Mouse (Mus musculus) midbrain, embryonic 14.5 days (tissue): ENCODE results near the gene Gm14326. TPM values are rescaled to one million over a fixed set of nuclear protein-coding genes. Genes with fewer than 3 reads are reported as not detected.
"Not testable (repeated sequence)": the region's sequence is repeated elsewhere in the genome, so short reads cannot be mapped to it uniquely, and the experiment has no call there.

Experiments used
- ATAC-seq: fragments of 200-750 bp; cut with Nextera tagmentation; 2 replicates; pipeline ENCODE4 v1.8.0; 2017; ENCODE audit warnings: moderate number of reproducible peaks, moderate library complexity; ENCODE audit not compliant: low FRiP score, low TSS enrichment
- DNase-seq: peaks from one replicate; pipeline ENCODE4 v3.0.0-alpha.2; 2015
- H3K27ac ChIP-seq: fragments of 300-500 bp; sonication (generic); replicated peaks from 2 replicates; pipeline ENCODE4 v1.5.1; 2014; ENCODE audit warnings: mild to moderate bottlenecking, low read depth, low read length, moderate library complexity
- H3K27me3 ChIP-seq: fragments of 300-500 bp; sonication (generic); 2 replicates; pipeline ENCODE4 v1.6.1; 2014; ENCODE audit warnings: low read length, control low read depth, mixed read lengths; ENCODE audit not compliant: control insufficient read depth, insufficient read depth
- H3K36me3 ChIP-seq: fragments of 300-500 bp; sonication (generic); 2 replicates; pipeline ENCODE4 v1.6.1; 2014; ENCODE audit warnings: low read length, control low read depth; ENCODE audit not compliant: control insufficient read depth, insufficient read depth
- H3K4me1 ChIP-seq: fragments of 300-500 bp; sonication (generic); 2 replicates; pipeline ENCODE4 v1.6.1; 2014; ENCODE audit warnings: mild to moderate bottlenecking, antibody characterized with exemption, low read length, control low read depth; ENCODE audit not compliant: control insufficient read depth, insufficient read depth
- H3K4me2 ChIP-seq: fragments of 300-500 bp; sonication (generic); 2 replicates; pipeline ENCODE4 v1.6.1; 2014; ENCODE audit warnings: mild to moderate bottlenecking, low read length, moderate library complexity
- H3K4me3 ChIP-seq: fragments of 300-500 bp; sonication (generic); replicated peaks from 2 replicates; pipeline ENCODE4 v1.5.1; 2014; ENCODE audit warnings: low read depth, low read length
- H3K9ac ChIP-seq: fragments of 300-500 bp; sonication (generic); replicated peaks from 2 replicates; pipeline ENCODE4 v1.6.1; 2014; ENCODE audit warnings: mild to moderate bottlenecking, low read length, moderate library complexity
- H3K9me3 ChIP-seq: fragments of 300-500 bp; sonication (generic); 2 replicates; pipeline ENCODE4 v1.6.1; 2016; ENCODE audit warnings: low read length, control low read depth, mixed read lengths; ENCODE audit not compliant: control insufficient read depth
- WGBS: fragments of 180-500 bp; shearing (Covaris S2); extraction: QIAGEN DNeasy Blood & Tissue Kit; methylation state at CpG from one replicate; pipeline ENCODE4 v1.1.7; 2014; 5-methylcytosine and 5-hydroxymethylcytosine counted together
- polyA plus RNA-seq: library from polyadenylated mRNA; unstranded; fragments of >200 nt; fragmentation: Nextera tagmentation; extraction: Ambion mirVana; gene quantifications from 2 replicates; pipeline ENCODE4 v1.2.1, GENCODE M21; 2014

Gm14326 gene
- 15.3 and 17.5 TPM in 2 replicates for polyA plus RNA-seq

DNA sequence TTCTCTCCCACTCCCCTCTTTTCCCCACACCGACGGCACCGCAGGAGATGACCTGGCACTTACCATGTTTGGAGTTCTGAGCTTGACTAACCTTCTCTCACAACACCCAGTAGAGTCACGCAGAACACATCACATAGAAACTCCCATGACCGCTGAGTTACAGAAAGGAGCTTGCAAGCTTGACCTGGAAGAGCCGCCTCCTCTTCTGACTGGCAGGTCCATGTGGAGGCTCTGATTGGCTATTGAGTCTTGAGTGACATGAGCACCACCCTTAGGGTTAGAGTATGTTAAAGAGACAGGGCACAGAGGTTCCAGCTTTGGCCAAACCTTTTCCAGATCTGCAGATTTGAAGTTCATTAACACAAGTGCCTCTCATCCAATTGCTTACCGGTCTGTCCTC lies at the start of gene Gm14326:
TSS of gene Gm14326 (minus strand) at position 153 of the 400 bp plus-strand sequence.
- H3K4me3 ChIP-seq: peak within 1 kb of the TSS; percentile 38
- not testable (repeated sequence) for ATAC-seq, H3K9me3 ChIP-seq, H3K27ac ChIP-seq, H3K27me3 ChIP-seq, H3K9ac ChIP-seq, H3K36me3 ChIP-seq, H3K4me1 ChIP-seq
- WGBS: 0% methylated on average over 4 of the region's 7 CpGs
- H3K4me2 ChIP-seq: peak within 1 kb of the TSS; percentile 43
- DNase-seq: peak; percentile 42

DNA sequence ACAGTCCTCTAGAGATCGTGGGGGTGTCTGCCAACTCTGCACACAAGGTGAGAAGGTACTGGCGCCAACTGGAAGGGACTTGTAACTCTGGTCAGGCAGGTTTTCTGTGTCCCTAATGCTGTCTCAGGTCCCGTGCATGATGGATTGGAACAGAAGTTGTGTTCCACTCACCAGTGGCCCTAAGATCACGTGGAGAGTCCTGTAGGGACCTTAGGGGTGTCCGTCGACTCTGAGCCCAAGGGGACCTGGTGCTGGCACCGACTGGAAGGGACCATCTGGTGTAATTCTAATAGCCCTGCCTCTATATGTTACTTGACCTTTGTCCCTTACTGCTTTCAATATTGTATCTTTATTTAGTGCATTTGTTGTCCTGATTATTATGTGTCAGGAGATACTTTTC lies 17.7 kb upstream of the Gm14326 start:
- not testable (repeated sequence) for H3K4me3 ChIP-seq, H3K27me3 ChIP-seq, H3K4me2 ChIP-seq, ATAC-seq, DNase-seq, H3K9me3 ChIP-seq, H3K36me3 ChIP-seq, H3K27ac ChIP-seq, H3K4me1 ChIP-seq, H3K9ac ChIP-seq
- 80% methylated on average over 6 of the region's 7 CpGs for WGBS

DNA sequence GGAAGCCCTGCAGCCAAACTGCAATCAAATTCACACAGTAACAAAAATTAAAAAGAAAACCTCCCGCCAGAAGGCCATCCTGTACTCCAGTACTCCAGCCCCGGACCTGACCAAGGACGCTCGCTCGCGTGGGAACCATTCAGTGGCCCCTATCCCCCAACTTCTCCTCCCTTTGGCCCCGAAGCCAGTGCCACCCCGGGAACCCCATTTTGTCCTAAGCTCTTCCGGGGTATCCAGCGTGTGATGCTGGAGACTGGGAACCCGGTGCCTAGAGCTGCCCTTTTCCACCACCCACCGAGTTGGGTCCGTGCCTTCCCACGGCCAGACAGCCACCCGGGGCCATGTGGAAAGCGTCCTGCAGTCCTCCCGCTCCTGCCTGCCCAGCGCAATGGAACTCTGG lies 363 bp downstream of the Gm14326 start:
- under 1% methylated on average over 18 of the region's 18 CpGs for WGBS
- Histone ChIP-seq H3K4me3 (peak overlapping the region; percentile 38), H3K4me2 (peak overlapping the region; percentile 43)
- ATAC-seq, H3K9ac ChIP-seq, H3K27me3 ChIP-seq, H3K27ac ChIP-seq, H3K9me3 ChIP-seq, H3K4me1 ChIP-seq, H3K36me3 ChIP-seq: not testable (repeated sequence)
- DNase-seq: peak; percentile 8

DNA sequence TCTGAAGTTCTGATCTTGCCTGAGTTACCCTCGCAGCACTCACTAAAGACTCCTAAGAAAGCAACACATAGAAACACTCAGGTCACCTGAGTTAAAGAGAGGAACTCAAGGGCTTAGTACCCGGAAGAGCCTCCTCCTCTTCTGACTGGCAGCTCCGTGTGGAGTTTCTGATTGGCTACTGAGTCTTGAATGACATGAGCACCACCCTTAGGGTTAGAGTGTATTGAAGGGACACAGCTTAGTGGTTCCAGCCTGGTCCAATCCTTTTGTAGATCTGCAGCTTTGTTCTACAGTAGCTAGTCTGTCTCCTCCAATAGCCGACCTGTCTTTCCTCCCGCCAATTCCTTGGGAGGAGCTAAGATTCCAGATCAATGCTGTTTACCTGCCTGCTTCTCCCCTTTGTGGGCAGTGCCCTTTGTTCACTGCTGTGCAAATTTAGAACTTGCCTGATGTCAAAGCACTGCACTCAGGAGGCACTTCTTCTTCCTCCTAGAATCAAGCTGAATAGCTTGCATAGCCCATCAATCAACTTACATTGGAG lies 31.5 kb downstream of the Gm14326 start, which contains the start of gene Zfp972:
TSS of gene Zfp972 (minus strand) at position 51 of the 541 bp plus-strand sequence.
- 70% methylated on average over 3 of the region's 5 CpGs for WGBS
- not testable (repeated sequence) for H3K27ac ChIP-seq, H3K9me3 ChIP-seq, H3K36me3 ChIP-seq, H3K9ac ChIP-seq, DNase-seq, H3K4me1 ChIP-seq, H3K27me3 ChIP-seq, H3K4me3 ChIP-seq, H3K4me2 ChIP-seq, ATAC-seq

DNA sequence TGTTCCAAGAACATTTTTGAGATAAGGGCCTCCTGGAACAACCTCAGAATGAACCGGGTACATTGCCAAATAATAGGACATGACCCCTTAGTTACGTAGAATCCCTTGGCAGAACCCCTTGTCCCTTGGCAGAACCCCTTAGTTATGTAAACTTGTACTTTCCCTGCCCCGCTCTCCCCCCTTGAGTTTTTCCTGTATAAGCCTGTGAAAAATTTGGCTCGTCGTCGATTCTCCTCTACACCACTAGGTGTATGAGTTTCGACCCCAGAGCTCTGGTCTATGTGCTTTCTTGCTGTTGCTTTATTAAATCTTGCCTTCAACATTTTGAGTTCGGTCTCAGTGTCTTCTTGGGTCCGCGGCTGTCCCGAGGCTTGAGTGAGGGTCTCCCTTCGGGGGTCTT lies 53.8 kb downstream of the Gm14326 start:
- H3K27ac ChIP-seq, H3K36me3 ChIP-seq, ATAC-seq, H3K27me3 ChIP-seq, H3K4me3 ChIP-seq, H3K4me1 ChIP-seq, H3K9me3 ChIP-seq, H3K9ac ChIP-seq, DNase-seq, H3K4me2 ChIP-seq: not testable (repeated sequence)
- no CpG with 5 or more reads among the region's 12 CpGs for WGBS

DNA sequence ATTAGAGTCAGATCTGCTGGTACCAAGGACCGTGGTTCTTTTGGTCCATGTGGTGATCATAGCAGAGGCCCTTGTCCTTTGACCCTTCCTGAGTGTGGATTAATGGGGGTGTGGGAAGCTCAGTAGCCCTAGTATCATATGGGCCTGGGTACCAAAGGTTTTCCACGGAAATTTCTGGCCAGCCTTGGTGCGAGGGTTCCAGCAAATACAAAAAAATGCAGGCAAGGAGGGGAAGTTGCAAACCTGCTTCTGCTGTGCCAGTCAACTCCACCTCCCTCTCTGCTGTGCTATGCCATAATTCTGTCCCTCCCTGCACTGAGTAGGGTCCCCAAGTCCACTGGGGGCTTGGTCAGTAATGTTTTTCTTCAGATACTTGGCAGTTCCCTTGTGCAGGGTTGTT lies 58.9 kb downstream of the Gm14326 start:
- not testable (repeated sequence) for DNase-seq, H3K4me1 ChIP-seq, H3K36me3 ChIP-seq, H3K4me2 ChIP-seq, ATAC-seq, H3K9ac ChIP-seq, H3K27me3 ChIP-seq, H3K9me3 ChIP-seq, H3K27ac ChIP-seq, H3K4me3 ChIP-seq
- WGBS: 89% methylated on average over 2 of the region's 3 CpGs

DNA sequence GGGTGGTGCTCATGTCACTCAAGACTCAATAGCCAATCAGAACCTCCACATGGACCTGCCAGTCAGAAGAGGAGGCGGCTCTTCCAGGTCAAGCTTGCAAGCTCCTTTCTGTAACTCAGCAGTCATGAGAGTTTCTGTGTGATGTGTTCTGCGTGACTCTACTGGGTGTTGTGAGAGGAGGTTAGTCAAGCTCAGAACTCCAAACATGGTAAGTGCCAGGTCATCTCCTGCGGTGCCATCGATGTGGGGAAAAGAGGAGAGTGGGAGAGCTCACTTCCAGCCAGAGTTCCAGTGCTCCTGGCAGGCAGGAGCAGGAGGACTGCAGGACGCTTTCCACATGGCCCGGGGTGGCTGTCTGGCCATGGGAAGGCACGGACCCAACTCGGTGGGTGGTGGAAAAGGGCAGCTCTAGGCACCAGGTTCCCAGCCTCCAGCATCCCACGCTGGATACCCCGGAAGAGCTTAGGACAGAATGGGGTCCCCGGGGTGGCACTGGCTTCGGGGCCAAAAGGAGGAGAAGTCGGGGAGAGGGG lies 60.0 kb downstream of the Gm14326 start, which contains the start of gene Gm14327:
TSS of gene Gm14327 (plus strand) at position 51 of the 533 bp plus-strand sequence.
- H3K4me3 ChIP-seq, H3K27me3 ChIP-seq, H3K4me1 ChIP-seq, H3K27ac ChIP-seq, ATAC-seq, H3K9me3 ChIP-seq, H3K4me2 ChIP-seq, H3K9ac ChIP-seq, H3K36me3 ChIP-seq: not testable (repeated sequence)
- DNase-seq: peak; percentile 0
- 35% methylated on average over 8 of the region's 13 CpGs for WGBS

DNA sequence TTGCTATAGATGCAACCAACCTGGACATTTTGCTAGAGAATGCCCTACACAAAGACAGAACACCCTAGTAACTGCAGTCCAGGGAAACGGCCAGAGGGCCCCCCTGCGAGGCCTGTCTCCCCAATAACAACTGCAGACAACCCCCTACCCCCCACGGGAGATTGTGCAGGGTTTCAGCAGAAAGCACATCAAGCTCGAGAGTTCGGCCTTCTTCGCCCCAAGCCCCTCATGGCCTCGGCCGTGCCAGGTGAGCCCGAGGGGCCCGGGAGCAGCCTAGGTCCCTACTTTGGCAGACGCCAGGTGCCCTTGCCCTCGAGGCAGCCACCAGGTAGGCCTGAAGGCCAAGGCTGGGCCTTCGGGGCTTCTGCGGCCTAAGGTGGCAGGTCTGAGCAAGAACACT lies 69.4 kb downstream of the Gm14326 start:
- H3K27ac ChIP-seq, H3K9me3 ChIP-seq, H3K36me3 ChIP-seq, H3K27me3 ChIP-seq, H3K4me3 ChIP-seq, ATAC-seq, H3K4me1 ChIP-seq, H3K4me2 ChIP-seq, H3K9ac ChIP-seq, DNase-seq: not testable (repeated sequence)
- WGBS: 91% methylated on average over 14 of the region's 14 CpGs
